Mouse (Mus musculus): ENCODE results near the gene Grin2b. TPM values are rescaled to one million over a fixed set of nuclear protein-coding genes. Genes with fewer than 3 reads are reported as not detected.
"Not testable (repeated sequence)": the region's sequence is repeated elsewhere in the genome, so short reads cannot be mapped to it uniquely, and the experiment has no call there.

The Grin2b gene
- polyA plus RNA-seq, 1 experiment from 2014 or later, result 22.3 TPM

- no peak overlapping the region for H3K9ac ChIP-seq (ENCODE audit: low read length)
- 17% methylated on average over 1 of the region's 1 CpGs for WGBS
Measured at GRCm38 (mm10) chr6:135714236-135714635, 459.1 kb downstream of the Grin2b start.

GRCm38 (mm10) chr6:135713716-135714115 lies 459.6 kb downstream of the Grin2b start:
- Histone ChIP-seq H3K27me3 (replicated peaks; ENCODE audit: control insufficient read depth, insufficient read depth, low read length) (no peaks in the 10 kb centered on the region), H3K4me1 (ENCODE audit: control insufficient read depth, insufficient read depth, low read length) (no peaks in the 10 kb centered on the region), H3K9ac (ENCODE audit: low read length) (no peak overlapping the region), H3K27ac (ENCODE audit: low read depth, low read length) (no peak overlapping the region), H3K4me3 (ENCODE audit: low read depth, low read length) (no peak overlapping the region), H3K4me2 (ENCODE audit: low read length) (no peak overlapping the region), H3K9me3 (replicated peaks; ENCODE audit: control insufficient read depth, low read length) (no peaks in the 10 kb centered on the region), H3K36me3 (ENCODE audit: control insufficient read depth, insufficient read depth, low read length) (no peaks in the 10 kb centered on the region)
- 81% methylated on average over 8 of the region's 8 CpGs for WGBS
- no peak for ATAC-seq
- no peak for DNase-seq (ENCODE audit: low spot score)

More at GRCm38 (mm10) chr6:135714236-135714635, 459.1 kb downstream of the Grin2b start:
- H3K36me3 ChIP-seq (ENCODE audit: control insufficient read depth, insufficient read depth, low read length), result no peaks in the 10 kb centered on the region
- H3K27me3 ChIP-seq (replicated peaks; ENCODE audit: control insufficient read depth, insufficient read depth, low read length), result no peaks in the 10 kb centered on the region
- DNase-seq (ENCODE audit: low spot score) (no peak), ATAC-seq (no peak)
- no peak overlapping the region for H3K4me2 ChIP-seq (ENCODE audit: low read length)
- H3K9me3 ChIP-seq (replicated peaks; ENCODE audit: control insufficient read depth, low read length), result no peaks in the 10 kb centered on the region
- no peaks in the 10 kb centered on the region for H3K4me1 ChIP-seq (ENCODE audit: control insufficient read depth, insufficient read depth, low read length)
- no peak overlapping the region for H3K27ac ChIP-seq (ENCODE audit: low read depth, low read length)
- H3K4me3 ChIP-seq (ENCODE audit: low read depth, low read length), result no peak overlapping the region

DNA sequence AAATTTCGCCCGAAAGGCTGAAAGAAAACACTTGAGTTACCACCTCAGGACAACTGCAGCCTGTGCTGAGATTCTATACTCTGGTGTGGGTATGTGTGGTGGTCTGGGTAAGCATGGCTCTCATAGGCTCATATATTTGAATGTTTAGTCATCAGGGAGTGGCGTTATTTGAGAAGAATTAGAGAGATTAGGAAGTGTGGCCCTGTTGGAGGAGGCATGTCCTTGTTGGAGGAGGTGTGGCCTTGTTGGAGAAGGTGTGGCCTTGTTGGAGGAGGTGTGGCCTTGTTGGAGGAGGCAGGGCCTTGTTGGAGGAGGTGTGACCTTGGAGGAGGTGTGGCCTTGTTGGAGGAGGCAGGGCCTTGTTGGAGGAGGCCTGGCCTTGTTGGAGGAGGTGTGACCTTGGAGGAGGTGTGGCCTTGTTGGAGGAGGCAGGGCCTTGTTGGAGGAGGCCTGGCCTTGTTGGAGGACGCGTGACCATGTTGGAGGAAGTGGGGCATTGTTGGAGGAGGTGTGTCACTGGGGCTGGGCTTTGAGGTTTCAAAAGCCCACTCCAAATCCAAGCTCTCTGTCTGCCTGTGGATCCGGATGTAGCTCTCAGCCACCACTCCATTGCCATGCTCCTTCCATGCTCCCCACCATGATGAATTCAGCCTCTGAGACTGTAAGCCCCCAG lies 466.3 kb downstream of the Grin2b start:
- not testable (repeated sequence) for H3K27me3 ChIP-seq (replicated peaks; ENCODE audit: control insufficient read depth, insufficient read depth, low read length); H3K27ac ChIP-seq (ENCODE audit: low read depth, low read length); H3K9me3 ChIP-seq (replicated peaks; ENCODE audit: control insufficient read depth, low read length); H3K9ac ChIP-seq (ENCODE audit: low read length); H3K4me3 ChIP-seq (ENCODE audit: low read depth, low read length); H3K36me3 ChIP-seq (ENCODE audit: control insufficient read depth, insufficient read depth, low read length); DNase-seq (ENCODE audit: low spot score); ATAC-seq; H3K4me2 ChIP-seq (ENCODE audit: low read length); H3K4me1 ChIP-seq (ENCODE audit: control insufficient read depth, insufficient read depth, low read length)
- WGBS, result 86% methylated on average over 6 of the region's 6 CpGs

GRCm38 (mm10) chr6:135703655-135704054 lies 469.7 kb downstream of the Grin2b start:
- no peaks in the 10 kb centered on the region for H3K9me3 ChIP-seq (replicated peaks; ENCODE audit: control insufficient read depth, low read length)
- WGBS, result 43% methylated on average over 2 of the region's 2 CpGs
- no peak for ATAC-seq
- H3K27me3 ChIP-seq (replicated peaks; ENCODE audit: control insufficient read depth, insufficient read depth, low read length), result no peaks in the 10 kb centered on the region
- no peak for DNase-seq (ENCODE audit: low spot score)
- no peaks in the 10 kb centered on the region for H3K36me3 ChIP-seq (ENCODE audit: control insufficient read depth, insufficient read depth, low read length)
- no peak overlapping the region for H3K4me3 ChIP-seq (ENCODE audit: low read depth, low read length)
- no peak overlapping the region for H3K4me2 ChIP-seq (ENCODE audit: low read length)
- no peak overlapping the region for H3K27ac ChIP-seq (ENCODE audit: low read depth, low read length)
- no peak overlapping the region for H3K9ac ChIP-seq (ENCODE audit: low read length)
- H3K4me1 ChIP-seq (ENCODE audit: control insufficient read depth, insufficient read depth, low read length), result no peaks in the 10 kb centered on the region

DNA sequence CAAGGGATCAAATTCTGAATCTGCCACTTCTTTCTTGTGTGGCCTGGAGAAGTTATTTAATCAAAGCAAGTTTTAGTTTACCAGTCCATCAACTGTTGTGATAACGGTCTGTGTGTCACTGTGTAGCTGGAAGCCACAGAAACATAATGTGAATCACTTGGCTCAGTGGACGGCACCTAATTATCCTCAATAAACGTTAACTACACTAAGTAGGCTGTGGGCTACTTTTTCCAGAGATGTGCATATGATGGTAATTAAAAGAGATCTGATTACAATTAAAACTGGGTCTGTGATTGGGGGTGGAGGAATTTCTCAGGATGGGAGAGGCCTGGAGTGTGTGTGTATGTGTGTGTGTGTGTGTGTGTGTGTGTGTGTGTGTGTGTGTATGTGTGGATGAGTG lies 471.9 kb downstream of the Grin2b start:
- Histone ChIP-seq H3K27ac (ENCODE audit: low read depth, low read length) (no peak overlapping the region), H3K27me3 (replicated peaks; ENCODE audit: control insufficient read depth, insufficient read depth, low read length) (no peaks in the 10 kb centered on the region), H3K4me3 (ENCODE audit: low read depth, low read length) (no peak overlapping the region), H3K4me2 (ENCODE audit: low read length) (no peak overlapping the region), H3K9me3 (replicated peaks; ENCODE audit: control insufficient read depth, low read length) (no peaks in the 10 kb centered on the region), H3K4me1 (ENCODE audit: control insufficient read depth, insufficient read depth, low read length) (no peaks in the 10 kb centered on the region), H3K9ac (ENCODE audit: low read length) (no peak overlapping the region), H3K36me3 (ENCODE audit: control insufficient read depth, insufficient read depth, low read length) (no peaks in the 10 kb centered on the region)
- DNase-seq (ENCODE audit: low spot score) (no peak), ATAC-seq (no peak; the same call in 1 of the 2 replicates)
- 33% methylated on average over 3 of the region's 3 CpGs for WGBS

DNA sequence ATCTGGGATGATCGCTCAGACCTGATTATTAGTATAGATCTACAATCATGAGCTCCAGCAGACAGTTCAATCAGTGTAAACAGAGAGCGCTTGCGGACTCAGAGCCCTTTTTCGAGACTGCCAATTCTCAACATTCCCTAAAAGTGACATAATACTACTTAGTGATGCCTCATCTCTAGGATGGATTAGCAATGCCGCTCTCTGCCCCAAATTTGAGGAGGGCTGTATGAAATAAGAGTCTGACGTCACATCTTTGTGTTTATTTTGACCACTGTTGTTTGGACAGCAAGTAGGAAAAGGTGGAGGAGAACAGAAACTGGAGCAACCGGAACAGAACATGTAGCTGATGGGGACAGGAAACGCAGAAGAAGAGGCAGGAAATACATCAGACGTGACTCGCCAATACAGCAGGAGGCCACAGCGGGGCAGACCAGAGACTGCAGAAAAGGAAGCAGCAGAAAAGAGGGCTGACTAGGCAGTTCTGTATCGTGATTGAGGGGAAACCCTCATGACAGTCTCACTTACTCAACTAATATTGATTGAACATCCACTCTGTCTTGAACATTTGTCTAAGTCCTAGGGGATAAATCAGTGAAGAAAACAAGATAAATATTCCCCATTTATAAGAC lies 472.5 kb downstream of the Grin2b start:
- DNase-seq (ENCODE audit: low spot score), result no peak
- Histone ChIP-seq H3K36me3 (ENCODE audit: control insufficient read depth, insufficient read depth, low read length) (no peaks in the 10 kb centered on the region), H3K4me1 (ENCODE audit: control insufficient read depth, insufficient read depth, low read length) (no peaks in the 10 kb centered on the region), H3K9me3 (replicated peaks; ENCODE audit: control insufficient read depth, low read length) (no peaks in the 10 kb centered on the region), H3K9ac (ENCODE audit: low read length) (no peak overlapping the region), H3K4me3 (ENCODE audit: low read depth, low read length) (no peak overlapping the region), H3K27ac (ENCODE audit: low read depth, low read length) (no peak overlapping the region), H3K4me2 (ENCODE audit: low read length) (no peak overlapping the region), H3K27me3 (replicated peaks; ENCODE audit: control insufficient read depth, insufficient read depth, low read length) (no peaks in the 10 kb centered on the region)
- ATAC-seq, result no peak
- 88% methylated on average over 12 of the region's 12 CpGs for WGBS

- Histone ChIP-seq H3K36me3 (ENCODE audit: control insufficient read depth, insufficient read depth, low read length) (no peaks in the 10 kb centered on the region), H3K4me2 (ENCODE audit: low read length) (no peak overlapping the region), H3K4me1 (ENCODE audit: control insufficient read depth, insufficient read depth, low read length) (no peaks in the 10 kb centered on the region), H3K9me3 (replicated peaks; ENCODE audit: control insufficient read depth, low read length) (no peaks in the 10 kb centered on the region), H3K27me3 (replicated peaks; ENCODE audit: control insufficient read depth, insufficient read depth, low read length) (no peaks in the 10 kb centered on the region), H3K4me3 (ENCODE audit: low read depth, low read length) (no peak overlapping the region), H3K9ac (ENCODE audit: low read length) (no peak overlapping the region), H3K27ac (ENCODE audit: low read depth, low read length) (no peak overlapping the region)
- DNase-seq (ENCODE audit: low spot score) (no peak), ATAC-seq (no peak)
- 73% methylated on average over 9 of the region's 9 CpGs for WGBS
Measured at GRCm38 (mm10) chr6:135692533-135692932, 480.8 kb downstream of the Grin2b start.

- ATAC-seq, result no peak
- no peaks in the 10 kb centered on the region for H3K27me3 ChIP-seq (replicated peaks; ENCODE audit: control insufficient read depth, insufficient read depth, low read length)
- no peak overlapping the region for H3K4me3 ChIP-seq (ENCODE audit: low read depth, low read length)
- H3K4me2 ChIP-seq (ENCODE audit: low read length), result no peak overlapping the region
- no peak for DNase-seq (ENCODE audit: low spot score)
- H3K4me1 ChIP-seq (ENCODE audit: control insufficient read depth, insufficient read depth, low read length), result no peaks in the 10 kb centered on the region
- H3K36me3 ChIP-seq (ENCODE audit: control insufficient read depth, insufficient read depth, low read length), result no peaks in the 10 kb centered on the region
- 91% methylated on average over 7 of the region's 7 CpGs for WGBS
- H3K9ac ChIP-seq (ENCODE audit: low read length), result no peak overlapping the region
- no peak overlapping the region for H3K27ac ChIP-seq (ENCODE audit: low read depth, low read length)
- no peaks in the 10 kb centered on the region for H3K9me3 ChIP-seq (replicated peaks; ENCODE audit: control insufficient read depth, low read length)
Measured at GRCm38 (mm10) chr6:135691561-135691960, 481.8 kb downstream of the Grin2b start.

DNA sequence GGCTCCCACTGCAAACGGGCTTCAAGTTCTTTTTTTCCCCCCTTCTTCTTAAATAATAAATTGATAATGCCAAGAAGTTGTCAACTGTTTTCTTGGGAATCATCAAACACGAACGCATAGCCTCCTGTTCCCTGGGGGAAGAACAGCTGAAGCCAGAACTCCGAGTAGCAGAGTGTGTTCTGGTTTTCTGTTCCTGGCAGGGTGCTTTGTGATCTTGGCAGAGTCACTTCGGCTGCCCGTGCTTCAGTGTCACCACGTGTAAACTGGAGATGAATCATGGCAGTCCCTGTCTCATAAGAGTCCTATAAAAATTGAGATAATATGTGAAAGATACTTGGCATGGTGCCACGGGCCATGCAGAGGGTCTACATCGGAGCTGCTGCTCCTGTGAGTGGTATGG lies 485.4 kb downstream of the Grin2b start:
- Histone ChIP-seq H3K9ac (ENCODE audit: low read length) (no peak overlapping the region), H3K36me3 (ENCODE audit: control insufficient read depth, insufficient read depth, low read length) (no peaks in the 10 kb centered on the region), H3K27me3 (replicated peaks; ENCODE audit: control insufficient read depth, insufficient read depth, low read length) (no peaks in the 10 kb centered on the region), H3K9me3 (replicated peaks; ENCODE audit: control insufficient read depth, low read length) (no peaks in the 10 kb centered on the region), H3K4me3 (ENCODE audit: low read depth, low read length) (no peak overlapping the region), H3K27ac (ENCODE audit: low read depth, low read length) (no peak overlapping the region), H3K4me1 (ENCODE audit: control insufficient read depth, insufficient read depth, low read length) (no peaks in the 10 kb centered on the region), H3K4me2 (ENCODE audit: low read length) (no peak overlapping the region)
- DNase-seq (ENCODE audit: low spot score) (peak; percentile 71), ATAC-seq (peak; percentile 37; the same call in 1 of the 2 replicates)
- 76% methylated on average over 9 of the region's 9 CpGs for WGBS

Data from forebrain, embryonic 14.5 days (tissue).